9 mouse cellular contexts compared by ENCODE assay signal in genomic region chr10:76530922-76531321, GRCm38 (mm10). TPM values are rescaled to one million over a fixed set of nuclear protein-coding genes. Genes with fewer than 3 reads are reported as not detected.
DNase-seq lines count a peak whose midpoint lies in the region; ATAC-seq lines count a peak whose summit lies in the region.
"Had no signal": no experiment of that assay in that cellular context is flagged by ENCODE, and none has a peak within 500 bp of the region (broad histone marks: within the 10 kb centered on the region; RNA-seq: fewer than 3 reads in every experiment).

No protein-coding gene starts in this region.

- H3K27ac ChIP-seq in heart, embryonic 14.5 days (replicated peaks in 1 of 2; ENCODE audit: control insufficient read depth in 1 of 2, insufficient read depth in 1 of 2, low read depth in 2 of 2, low read length in 2 of 2), result no peak overlapping the region
- peak overlapping the region; percentile 45; the same call in 1 of the 2 replicates for H3K27ac ChIP-seq in hindbrain, embryonic 14.5 days
- peak overlapping the region; percentile 79 for H3K27ac ChIP-seq in midbrain, embryonic 12.5 days (replicated peaks)

- peaks cover 26% of the 10 kb centered on the region for H3K36me3 ChIP-seq in heart, embryonic 14.5 days (ENCODE audit: control insufficient read depth, insufficient read depth, low read length)
- peaks cover 22% of the 10 kb centered on the region for H3K36me3 ChIP-seq in hindbrain, embryonic 14.5 days (replicated peaks; ENCODE audit: control insufficient read depth, insufficient read depth)
- H3K36me3 ChIP-seq in midbrain, embryonic 12.5 days, result peaks cover 27% of the 10 kb centered on the region

- intact Hi-C loops in heart, postnatal 14 days (cut with DNase I), result no loop called here

- peak overlapping the region; percentile 90 for H3K4me2 ChIP-seq in heart, embryonic 14.5 days (ENCODE audit: low read length)
- H3K4me2 ChIP-seq in hindbrain, embryonic 14.5 days (replicated peaks), result peak overlapping the region; percentile 65
- peak overlapping the region; percentile 81 for H3K4me2 ChIP-seq in midbrain, embryonic 12.5 days (replicated peaks)

- H3K9ac ChIP-seq in heart, embryonic 14.5 days (ENCODE audit: low read length), result peak overlapping the region; percentile 66
- H3K9ac ChIP-seq in hindbrain, embryonic 14.5 days, result peak overlapping the region; percentile 46
- peak overlapping the region; percentile 55 for H3K9ac ChIP-seq in midbrain, embryonic 12.5 days (replicated peaks)

- 0 out of 4 replicates have a peak, but pooled peaks cover 2 to 7% of the 10 kb centered on the region in 2 experiments for H3K4me1 ChIP-seq in heart, embryonic 14.5 days (ENCODE audit: control insufficient read depth in 2 of 2, insufficient read depth in 2 of 2, low read length in 2 of 2)
- peaks cover 20% of the 10 kb centered on the region; the same call in 1 of the 2 replicates for H3K4me1 ChIP-seq in hindbrain, embryonic 14.5 days (replicated peaks; ENCODE audit: control insufficient read depth, insufficient read depth, low read length)
- H3K4me1 ChIP-seq in midbrain, embryonic 12.5 days, result peaks cover 28% of the 10 kb centered on the region

- no peak for DNase-seq in heart, postnatal 14 days
- no peak for DNase-seq in hindbrain, embryonic 14.5 days (ENCODE audit: low spot score)
- DNase-seq in spleen, postnatal 10 days (ENCODE audit: low spot score in 2 of 2), result no peak
- no peak for DNase-seq in adrenal gland, adult 8-10 months
- no peak for DNase-seq in adrenal gland, adult (ENCODE audit: inconsistent age in 2 of 2, low spot score in 1 of 2)

- ATAC-seq in heart, embryonic 14.5 days (ENCODE audit: insufficient number of reproducible peaks, insufficient read depth, low FRiP score, low read depth), result no peak; the same call in 1 of the 2 replicates
- peak; percentile 3 for ATAC-seq in activated CD4-positive, CD25-positive, alpha-beta regulatory T cell, adult 4 months
- ATAC-seq in hindbrain, embryonic 14.5 days (ENCODE audit: low FRiP score), result no peak; the same call in 1 of the 2 replicates
- no peak; the same call in 1 of the 2 replicates for ATAC-seq in midbrain, embryonic 12.5 days (ENCODE audit: low FRiP score, low read depth)

- peak overlapping the region; percentile 56 to 70 for H3K4me3 ChIP-seq in heart, embryonic 14.5 days (ENCODE audit: control insufficient read depth in 1 of 2, insufficient read depth in 1 of 2, low read depth in 1 of 2, low read length in 2 of 2)
- peak overlapping the region; percentile 75 for H3K4me3 ChIP-seq in hindbrain, embryonic 14.5 days (replicated peaks; ENCODE audit: low read length)
- H3K4me3 ChIP-seq in midbrain, embryonic 12.5 days, result peak overlapping the region; percentile 80

- H3K27me3 ChIP-seq in heart, embryonic 14.5 days (ENCODE audit: control insufficient read depth, insufficient read depth, low read length), result no peaks in the 10 kb centered on the region
- no peaks in the 10 kb centered on the region for H3K27me3 ChIP-seq in hindbrain, embryonic 14.5 days (ENCODE audit: control insufficient read depth, insufficient read depth, low read length)
- H3K27me3 ChIP-seq in midbrain, embryonic 12.5 days, result no peaks in the 10 kb centered on the region

- no peaks in the 10 kb centered on the region for H3K9me3 ChIP-seq in heart, embryonic 14.5 days (ENCODE audit: control insufficient read depth, low read length)
- H3K9me3 ChIP-seq in hindbrain, embryonic 14.5 days (ENCODE audit: control insufficient read depth, low read length), result no peaks in the 10 kb centered on the region
- H3K9me3 ChIP-seq in midbrain, embryonic 12.5 days, result no peaks in the 10 kb centered on the region

- WGBS in heart, embryonic 14.5 days, result under 1% methylated on average over 11 of the region's 11 CpGs
- 2% methylated on average over 11 of the region's 11 CpGs for WGBS in hindbrain, embryonic 14.5 days
- 3% methylated on average over 11 of the region's 11 CpGs for WGBS in midbrain, embryonic 12.5 days

RNA-seq across cellular contexts. Expression of gene Lss, which starts 0.5 kb away (rescaled TPM):
- polyA plus RNA-seq in heart, embryonic 14.5 days (2014; fragmentation: Nextera tagmentation; extraction: Ambion mirVana), result 5.3 and 11.6 TPM in 2 replicates
- 1 to 10 TPM; 5.7 to 6.3 TPM for total RNA-seq in heart, postnatal 14 days (2021)
- polyA plus RNA-seq in activated CD4-positive, CD25-positive, alpha-beta regulatory T cell, adult 4 months (2017; shearing (Covaris generic)), result 10 to 100 TPM in 1 of 2 experiments, 1 to 10 TPM in 1; 8.5 to 13.7 TPM
- polyA plus RNA-seq in hindbrain, embryonic 14.5 days (2014; fragmentation: Nextera tagmentation; extraction: Ambion mirVana), result 36.2 and 39.9 TPM in 2 replicates
- polyA plus RNA-seq in midbrain, embryonic 12.5 days (2016; fragmentation: Nextera tagmentation; extraction: Ambion mirVana), result 58.2 and 61.2 TPM in 2 replicates
- 10 to 100 TPM; 44.7 to 82.5 (median 51.0) TPM for total RNA-seq in adrenal gland, adult 8-10 months (2022)

RNA-seq across cellular contexts. Expression of gene Spatc1l, which starts 31.1 kb away (rescaled TPM):
- polyA plus RNA-seq in heart, embryonic 14.5 days (2014; fragmentation: Nextera tagmentation; extraction: Ambion mirVana), result not detected in 2 replicates
- total RNA-seq in heart, postnatal 14 days (2021), result not detected
- polyA plus RNA-seq in activated CD4-positive, CD25-positive, alpha-beta regulatory T cell, adult 4 months (2017; shearing (Covaris generic)), result not detected
- not detected in 2 replicates for polyA plus RNA-seq in hindbrain, embryonic 14.5 days (2014; fragmentation: Nextera tagmentation; extraction: Ambion mirVana)
- polyA plus RNA-seq in midbrain, embryonic 12.5 days (2016; fragmentation: Nextera tagmentation; extraction: Ambion mirVana), result 0.41 TPM in 1 of 2 replicates, not detected in the other
- total RNA-seq in adrenal gland, adult 8-10 months (2022), result not detected
- total RNA-seq: left cerebral cortex, postnatal 10 days had no signal

RNA-seq across cellular contexts. Expression of gene Ftcd, which starts 44.5 kb away (rescaled TPM):
- 2.4 and 3.1 TPM in 2 replicates for polyA plus RNA-seq in heart, embryonic 14.5 days (2014; fragmentation: Nextera tagmentation; extraction: Ambion mirVana)
- total RNA-seq in heart, postnatal 14 days (2021), result under 1 TPM in 1 of 2 experiments, not detected in 1; 0.12 TPM
- not detected for polyA plus RNA-seq in activated CD4-positive, CD25-positive, alpha-beta regulatory T cell, adult 4 months (2017; shearing (Covaris generic))
- not detected in 2 replicates for polyA plus RNA-seq in hindbrain, embryonic 14.5 days (2014; fragmentation: Nextera tagmentation; extraction: Ambion mirVana)
- not detected in 2 replicates for polyA plus RNA-seq in midbrain, embryonic 12.5 days (2016; fragmentation: Nextera tagmentation; extraction: Ambion mirVana)
- total RNA-seq in adrenal gland, adult 8-10 months (2022), result under 1 TPM in 3 of 4 experiments, not detected in 1; 0.15 to 0.40 (median 0.32) TPM
- total RNA-seq: left cerebral cortex, postnatal 10 days had no signal

Comparison
In these comparisons a context has a peak if more than half of its experiments do, and no peak if none do; other contexts are left out.
1. H3K27ac ChIP-seq: peak in hindbrain, embryonic 14.5 days (single experiment) and midbrain, embryonic 12.5 days (single experiment); none in heart, embryonic 14.5 days (0 of 2).
2. Peak in every context shown above with its lines, with median percentiles within 50 percentile points of each other: H3K4me2 ChIP-seq, H3K4me3 ChIP-seq and H3K9ac ChIP-seq.